Mouse (Mus musculus): Measurements from ENCODE around the gene Apoe. TPM values are rescaled to one million over a fixed set of nuclear protein-coding genes. Genes with fewer than 3 reads are reported as not detected.
"Not testable (repeated sequence)": the region's sequence is repeated elsewhere in the genome, so short reads cannot be mapped to it uniquely, and the experiment has no call there.

Gene Apoe
- total RNA-seq, 1 experiment from 2014 or later, result 3,675 TPM

DNA sequence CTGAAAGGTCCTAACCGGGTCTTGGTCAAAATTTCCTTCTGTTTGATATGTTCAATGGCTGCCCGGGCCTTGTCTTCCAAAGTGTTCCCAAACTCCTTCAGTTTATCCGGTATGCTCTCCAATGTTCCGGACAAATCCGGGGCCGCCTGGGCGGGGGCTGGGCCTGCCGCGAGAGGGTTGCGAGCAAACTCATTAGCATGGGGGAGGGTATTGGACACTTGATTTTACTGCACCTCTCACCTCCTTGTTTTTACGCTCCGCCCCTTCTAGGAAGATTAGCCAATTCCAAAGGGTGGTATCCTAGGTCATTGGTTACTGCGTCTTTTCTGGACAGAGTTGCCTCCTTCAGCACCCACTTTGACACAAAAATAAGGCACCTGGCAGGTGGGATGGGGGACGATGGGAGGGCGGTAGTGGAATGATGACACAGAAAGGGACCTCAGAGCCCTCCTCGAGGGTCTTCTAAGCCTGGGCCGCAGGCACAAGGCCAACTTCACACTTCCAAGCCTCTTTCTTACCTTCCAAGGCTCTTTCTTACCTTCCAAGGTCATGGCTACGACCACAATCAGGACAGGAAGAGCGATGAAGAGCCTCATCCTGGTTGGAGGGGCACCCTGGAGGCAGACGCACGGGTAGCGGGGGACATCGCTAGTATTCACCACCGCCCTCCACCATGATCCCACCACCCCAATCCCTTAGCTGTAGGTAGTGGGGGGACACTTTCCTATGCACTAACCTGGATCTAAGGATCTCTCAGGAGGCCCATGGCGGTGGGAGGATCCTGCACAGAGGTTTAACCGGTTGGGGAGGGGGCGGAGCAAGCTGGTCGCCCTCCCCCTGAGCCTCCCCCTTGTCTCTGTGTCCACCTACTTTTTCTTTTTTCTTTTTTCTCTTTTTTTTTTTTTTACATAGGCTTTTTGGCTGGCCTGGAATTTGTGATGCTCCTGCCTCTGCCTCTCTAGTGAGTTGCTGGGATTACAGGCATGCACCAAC is 6.8 kb downstream of the Apoe start, which contains the start of gene Apoc1:
Apoc1 (minus strand) TSS at position 788 of the 993 bp plus-strand sequence.
- DNase-seq, result peak; percentile 82

DNA sequence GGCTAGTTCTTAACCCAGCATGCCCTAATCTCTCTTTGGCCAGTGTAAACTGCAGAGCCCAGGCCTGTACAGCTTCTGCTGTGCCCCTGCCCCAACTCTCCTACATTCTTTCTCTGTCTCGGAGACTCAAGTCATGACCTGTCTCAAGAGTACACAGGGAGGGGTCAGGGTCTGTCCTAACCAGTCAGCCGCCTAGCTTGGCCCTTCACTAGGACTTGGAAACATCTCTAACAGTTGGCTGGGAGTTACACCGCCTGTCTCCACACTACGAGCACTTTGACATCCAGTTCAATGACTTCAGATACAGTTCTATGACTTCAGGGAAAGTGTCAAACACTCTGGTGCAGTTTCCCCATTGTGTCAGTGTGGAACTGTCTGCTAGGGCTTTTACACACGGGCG is 7.6 kb downstream of the Apoe start:
- DNase-seq, result no peak

GRCm38 (mm10) chr7:19690845-19691244 is 8.1 kb downstream of the Apoe start:
- DNase-seq, result no peak

DNA sequence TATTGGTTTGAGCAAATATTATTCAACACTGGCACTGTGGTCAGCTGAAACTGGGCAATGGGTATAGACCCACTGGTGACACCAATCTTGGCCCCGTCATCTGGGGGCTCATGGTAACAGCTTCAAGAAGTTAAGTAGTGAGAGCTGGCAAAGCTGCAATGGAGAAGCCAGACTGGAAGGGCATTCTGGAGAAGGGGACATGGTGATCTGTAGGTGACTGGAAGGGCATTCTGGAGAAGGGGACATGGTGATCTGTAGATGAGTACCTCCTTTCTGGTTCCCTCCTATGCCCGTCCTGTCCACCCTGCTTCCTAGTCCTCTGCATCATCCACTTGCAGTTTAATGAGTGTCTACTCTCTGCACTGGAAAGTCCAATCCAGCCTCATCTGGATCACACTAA is 10.4 kb downstream of the Apoe start:
- DNase-seq, result no peak

DNA sequence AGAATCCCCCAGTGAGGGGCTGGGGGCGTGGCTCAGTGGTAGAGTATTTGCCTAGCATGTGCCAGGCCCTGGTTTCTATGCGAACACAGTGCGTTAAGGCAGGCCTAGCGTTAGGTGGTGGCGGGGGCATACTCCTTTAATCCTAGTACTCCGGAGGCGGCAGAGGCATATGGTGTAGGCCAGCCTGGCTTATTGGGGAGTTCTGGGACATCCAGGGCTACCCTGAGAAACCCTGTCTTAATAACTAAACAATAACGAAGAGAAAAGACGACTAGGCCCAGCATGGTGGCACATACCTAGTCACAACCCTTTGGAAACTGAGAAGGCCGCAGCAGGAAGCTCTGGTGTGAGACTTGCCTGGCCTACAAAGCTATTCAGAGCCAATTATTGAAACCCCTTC is 10.9 kb downstream of the Apoe start:
- DNase-seq, result no peak

DNA sequence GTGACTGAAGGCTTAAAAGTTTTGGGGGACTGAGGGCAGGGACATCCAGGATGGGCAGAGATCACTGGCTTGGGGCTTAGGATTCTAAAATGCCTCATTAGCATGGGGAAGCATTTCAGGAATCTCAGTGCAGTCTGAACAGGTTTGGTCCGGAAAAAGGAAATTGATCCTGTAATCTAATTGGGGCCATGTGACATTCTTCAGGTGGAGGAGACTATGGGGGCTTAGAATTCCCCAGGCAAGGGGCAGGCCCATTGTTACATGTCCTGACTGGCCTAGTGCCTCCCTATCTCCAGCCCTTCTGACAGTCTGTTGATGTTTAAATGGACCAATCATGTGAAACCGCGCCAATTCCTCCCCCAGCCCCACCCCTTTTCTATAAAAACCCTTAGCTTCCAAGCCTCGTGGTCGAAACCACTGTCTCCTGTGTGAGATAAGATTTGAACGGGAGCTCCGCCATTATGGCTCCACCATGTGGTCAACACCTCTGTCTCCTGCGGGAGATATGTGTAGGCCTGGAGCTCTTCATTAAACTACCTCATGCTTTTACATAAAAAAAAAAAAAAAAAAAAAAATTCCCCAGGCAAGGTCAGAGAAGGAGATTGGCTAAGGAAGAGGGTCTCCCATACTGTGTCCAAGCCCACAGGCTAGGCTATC is 11.9 kb downstream of the Apoe start:
- DNase-seq, result not testable (repeated sequence)

DNA sequence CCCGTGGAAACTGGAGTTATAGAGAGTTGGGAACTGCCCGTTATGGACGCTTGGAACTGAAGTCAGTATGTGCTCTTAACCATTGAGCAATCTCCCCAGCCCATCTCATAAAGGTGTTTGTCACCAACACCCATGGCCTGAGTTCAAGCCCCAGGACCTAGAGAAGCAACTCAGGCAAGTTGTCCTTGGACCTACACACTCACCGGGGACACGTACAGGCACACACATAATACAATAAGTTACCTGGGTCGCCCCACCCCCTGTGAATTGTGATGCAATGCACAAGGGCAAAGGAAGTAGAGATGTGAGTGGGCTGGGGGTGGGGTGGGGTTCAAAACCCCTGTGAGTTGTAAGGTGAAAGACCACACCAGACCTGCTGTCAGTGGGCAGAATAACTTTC is 12.5 kb downstream of the Apoe start:
- no peak for DNase-seq

- no peak for DNase-seq
Measured at GRCm38 (mm10) chr7:19685374-19685773, 13.6 kb downstream of the Apoe start.

DNA sequence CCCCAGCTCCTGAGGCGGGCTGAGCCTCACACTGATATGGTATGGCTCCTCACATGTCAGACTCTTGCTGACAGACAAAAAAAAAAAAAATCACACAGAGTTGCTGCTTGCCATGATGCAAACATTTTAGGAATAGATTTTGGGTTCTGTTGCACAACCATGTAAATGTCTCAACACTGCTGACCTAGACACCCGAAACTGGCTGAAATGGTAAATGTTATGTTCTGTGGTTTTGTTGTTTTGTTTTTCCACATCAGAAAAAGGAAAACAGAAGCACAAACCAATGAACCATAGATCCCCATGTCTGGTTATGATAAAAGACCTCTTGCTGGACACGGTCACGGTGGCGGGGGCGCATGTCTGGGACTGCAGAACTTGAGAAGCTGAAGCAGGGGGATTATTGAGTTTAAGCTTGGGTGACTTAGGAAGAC is 15.2 kb downstream of the Apoe start:
- no peak for DNase-seq

- DNase-seq, result no peak
Measured at GRCm38 (mm10) chr7:19682979-19683378, 16.0 kb downstream of the Apoe start.

- peak; percentile 92 for DNase-seq
Measured at GRCm38 (mm10) chr7:19681202-19681694, 17.7 kb downstream of the Apoe start, which contains the start of the genes Gm44805 and Apoc4. Gene Gm44805, minus strand, starts transcription at chr7:19681423. Gene Apoc4, minus strand, starts transcription at chr7:19681479.

DNA sequence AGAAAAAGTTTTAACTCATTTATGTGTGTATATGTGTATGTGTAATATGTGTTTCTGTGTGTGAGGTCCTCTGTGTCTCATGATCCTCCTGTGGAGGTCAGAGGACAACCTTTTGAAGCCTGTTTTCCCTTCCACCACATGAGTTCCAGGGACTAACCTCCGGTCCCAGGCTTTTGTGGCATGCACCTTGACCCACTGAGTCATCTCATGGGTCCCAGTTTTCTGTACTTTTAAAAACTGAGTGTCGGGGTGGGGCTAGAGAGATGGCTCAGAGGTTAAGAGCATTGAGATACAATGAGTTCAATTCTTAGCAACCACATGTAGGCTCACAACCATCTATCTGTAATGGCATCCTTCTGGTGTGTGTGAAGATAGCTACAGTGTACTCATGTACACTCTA is 18.3 kb downstream of the Apoe start:
- no peak for DNase-seq

GRCm38 (mm10) chr7:19678901-19679300 is 20.1 kb downstream of the Apoe start:
- DNase-seq, result no peak

DNA sequence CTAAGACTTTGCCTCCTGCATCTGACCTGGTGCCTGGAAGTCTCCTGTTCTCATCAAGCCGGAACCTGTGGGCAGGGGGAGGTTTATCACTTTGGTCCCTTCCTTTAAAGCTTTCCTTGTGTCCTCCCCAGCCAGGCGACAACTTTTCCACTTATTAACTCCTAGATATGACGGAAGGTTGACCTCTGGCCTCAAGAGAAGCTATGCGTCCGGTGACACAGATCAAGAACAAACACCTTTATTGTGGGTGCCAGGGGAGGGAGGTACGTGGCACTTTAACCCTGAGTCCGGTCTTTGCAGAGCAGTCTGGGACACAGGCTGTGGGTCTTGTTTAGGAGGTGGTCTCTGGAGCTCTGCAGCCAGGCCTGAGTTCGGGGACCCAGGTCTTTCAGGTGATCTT is 21.1 kb downstream of the Apoe start, which contains the start of gene Apoc2:
Apoc2 (minus strand) TSS at position 70 of the 400 bp plus-strand sequence.
- DNase-seq, result no peak

GRCm38 (mm10) chr7:19676662-19677061 is 22.3 kb downstream of the Apoe start:
- DNase-seq, result no peak

- DNase-seq, result no peak
Measured at GRCm38 (mm10) chr7:19675824-19676223, 23.2 kb downstream of the Apoe start.

- peak; percentile 29 for DNase-seq
Measured at GRCm38 (mm10) chr7:19673083-19673699, 25.8 kb downstream of the Apoe start.

- DNase-seq, result no peak
Measured at GRCm38 (mm10) chr7:19671511-19671910, 27.5 kb downstream of the Apoe start.

- peak; percentile 96 for DNase-seq
Measured at GRCm38 (mm10) chr7:19668947-19669721, 29.9 kb downstream of the Apoe start.

GRCm38 (mm10) chr7:19667434-19667833 is 31.6 kb downstream of the Apoe start:
- no peak for DNase-seq

DNA sequence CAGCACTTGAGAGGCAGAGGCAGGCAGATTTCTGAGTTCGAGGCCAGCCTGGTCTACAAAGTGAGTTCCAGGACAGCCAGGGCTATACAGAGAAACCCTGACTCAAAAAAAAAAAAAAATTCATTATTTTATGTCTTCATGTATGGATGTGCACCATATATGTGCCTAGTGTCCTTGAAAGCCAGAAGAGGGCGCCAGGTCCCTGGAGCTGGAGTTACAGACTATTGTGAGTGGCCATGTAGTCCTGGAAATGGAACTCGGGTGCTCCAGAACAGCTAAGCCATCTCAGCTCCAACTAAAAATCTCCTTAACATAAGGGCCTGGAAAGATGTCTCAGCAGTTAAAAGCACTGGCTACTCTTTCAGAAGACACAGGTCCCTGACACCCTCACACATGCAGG is 32.2 kb downstream of the Apoe start:
- peak; percentile 20 for DNase-seq

Measured in adrenal gland, postnatal 14 days (tissue).